ENCODE assay signal across 14 mouse cellular contexts in genomic region chr6:52912143-52912918, GRCm38 (mm10).
DNase-seq lines count a peak whose midpoint lies in the region; ATAC-seq and TF ChIP-seq lines count a peak whose summit lies in the region.
"Had no signal": no experiment of that assay in that cellular context is flagged by ENCODE, and none has a peak within 500 bp of the region (broad histone marks: within the 10 kb centered on the region; RNA-seq: fewer than 3 reads in every experiment).

No protein-coding gene starts in this region.

- no peaks in the 10 kb centered on the region for H3K9me3 ChIP-seq in intestine, embryonic 16.5 days (ENCODE audit: control insufficient read depth, low read length)
- H3K9me3 ChIP-seq: embryonic facial prominence, embryonic 10.5 days; hindbrain, embryonic 12.5 days; limb, embryonic 13.5 days had no signal

- H3K4me2 ChIP-seq in intestine, embryonic 16.5 days (ENCODE audit: low read depth, low read length) = no peak overlapping the region
- H3K4me2 ChIP-seq: hindbrain, embryonic 12.5 days; limb, embryonic 13.5 days had no signal

- DNase-seq in frontal cortex, adult 2 months (ENCODE audit: extremely low spot score in 1 of 2, low spot score in 1 of 2) = no peak
- DNase-seq in layer of hippocampus, adult 11-12 months (ENCODE audit: low spot score) = peak; percentile 29
- no peak for DNase-seq in layer of hippocampus, adult 18-20 months (ENCODE audit: low spot score in 2 of 2)
- DNase-seq in A20 (ENCODE audit: low read depth, low spot score) = peak; percentile 74
- peak; percentile 70 for DNase-seq in thymus, adult 2 months
- DNase-seq in lung, postnatal 36 days = no peak
- DNase-seq: adrenal gland, postnatal 25 days; B cell, adult 2 months; lung, postnatal 4 days had no signal

- ATAC-seq in frontal cortex, adult (ENCODE audit: low TSS enrichment) = peak; percentile 78
- no peak for ATAC-seq in intestine, embryonic 16.5 days

- H3K4me3 ChIP-seq in thymus, adult 2 months (ENCODE audit: control insufficient read depth, insufficient read depth, low read length) = peak overlapping the region; percentile 1; the same call in 1 of the 2 replicates
- H3K4me3 ChIP-seq in intestine, embryonic 16.5 days (ENCODE audit: low read length) = no peak overlapping the region
- H3K4me3 ChIP-seq: embryonic facial prominence, embryonic 10.5 days; hindbrain, embryonic 12.5 days; limb, embryonic 13.5 days had no signal

- no peaks in the 10 kb centered on the region for H3K27me3 ChIP-seq in thymus, adult 2 months (ENCODE audit: control insufficient read depth, insufficient read depth, low read length)
- no peaks in the 10 kb centered on the region for H3K27me3 ChIP-seq in intestine, embryonic 16.5 days (replicated peaks; ENCODE audit: control insufficient read depth, insufficient read depth, low read length)
- H3K27me3 ChIP-seq: hindbrain, embryonic 12.5 days had no signal

- H3K4me1 ChIP-seq in thymus, adult 2 months (replicated peaks; ENCODE audit: control insufficient read depth, insufficient read depth, low read length) = peaks cover 46% of the 10 kb centered on the region
- H3K4me1 ChIP-seq in intestine, embryonic 16.5 days (ENCODE audit: control insufficient read depth, insufficient read depth, low read length) = no peaks in the 10 kb centered on the region; the same call in 1 of the 2 replicates

- 0 out of 2 replicates have a peak, but pooled peaks have one; percentile 30 for TF ChIP-seq POLR2A in thymus, adult 2 months (IDR thresholded peaks at IDR 0.05; ENCODE audit: control insufficient read depth, extremely low read depth, insufficient read depth, low read length, poor library complexity)

- no peaks in the 10 kb centered on the region for H3K36me3 ChIP-seq in thymus, adult 2 months (ENCODE audit: control insufficient read depth, insufficient read depth, low read length)
- H3K36me3 ChIP-seq in intestine, embryonic 16.5 days (ENCODE audit: control insufficient read depth, insufficient read depth, low read length) = no peaks in the 10 kb centered on the region
- H3K36me3 ChIP-seq: embryonic facial prominence, embryonic 10.5 days; hindbrain, embryonic 12.5 days; limb, embryonic 13.5 days had no signal

- H3K9ac ChIP-seq in intestine, embryonic 16.5 days (ENCODE audit: low read depth, low read length) = no peak overlapping the region
- H3K9ac ChIP-seq: hindbrain, embryonic 12.5 days; limb, embryonic 13.5 days had no signal

- WGBS in thymus, adult 2 months = 3% methylated on average over 5 of the region's 5 CpGs
- WGBS in intestine, embryonic 16.5 days = 76% methylated on average over 5 of the region's 5 CpGs

- TF ChIP-seq CTCF in thymus, adult 2 months (IDR thresholded peaks at IDR 0.05; ENCODE audit: borderline replicate concordance, control insufficient read depth, extremely low read depth, insufficient read depth, low read length, poor library complexity) = no peak

- H3K27ac ChIP-seq in thymus, adult 2 months (ENCODE audit: control insufficient read depth, insufficient read depth, low read length) = peak overlapping the region; percentile 97
- no peak overlapping the region for H3K27ac ChIP-seq in intestine, embryonic 16.5 days (ENCODE audit: low read length)
- H3K27ac ChIP-seq: embryonic facial prominence, embryonic 10.5 days; hindbrain, embryonic 12.5 days; limb, embryonic 13.5 days had no signal

Comparison
In these comparisons a context has a peak if more than half of its experiments do, and no peak if none do; other contexts are left out.
1. DNase-seq: peak in layer of hippocampus, adult 11-12 months (single experiment), A20 (single experiment) and thymus, adult 2 months (single experiment); none in frontal cortex, adult 2 months (0 of 2), layer of hippocampus, adult 18-20 months (0 of 2) and lung, postnatal 36 days (single experiment).